Mouse (Mus musculus): ENCODE measurements around the gene Mgat5.

Mgat5 gene

DNA sequence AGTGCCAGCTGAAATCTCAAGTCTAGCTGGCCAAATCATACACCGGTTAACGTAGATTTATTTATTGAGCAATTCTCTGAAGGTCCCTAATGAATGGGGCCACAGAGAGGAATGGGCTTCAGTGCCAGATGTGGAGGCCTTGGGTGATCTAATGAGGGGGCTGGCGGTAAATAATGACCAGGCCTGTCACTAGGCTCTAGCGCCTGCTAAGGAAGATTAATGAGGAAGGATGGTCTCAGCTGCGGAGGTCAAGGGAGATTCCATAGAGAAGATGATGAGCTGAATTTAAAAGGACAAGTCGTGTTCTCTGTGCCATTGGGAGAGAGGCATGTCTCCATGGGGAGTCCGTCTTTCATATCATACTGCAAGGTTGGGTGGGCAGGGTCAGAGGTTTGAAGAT, 178.3 kb downstream of the Mgat5 start:
- no peak for DNase-seq (ENCODE audit: low spot score in 2 of 2)

DNA sequence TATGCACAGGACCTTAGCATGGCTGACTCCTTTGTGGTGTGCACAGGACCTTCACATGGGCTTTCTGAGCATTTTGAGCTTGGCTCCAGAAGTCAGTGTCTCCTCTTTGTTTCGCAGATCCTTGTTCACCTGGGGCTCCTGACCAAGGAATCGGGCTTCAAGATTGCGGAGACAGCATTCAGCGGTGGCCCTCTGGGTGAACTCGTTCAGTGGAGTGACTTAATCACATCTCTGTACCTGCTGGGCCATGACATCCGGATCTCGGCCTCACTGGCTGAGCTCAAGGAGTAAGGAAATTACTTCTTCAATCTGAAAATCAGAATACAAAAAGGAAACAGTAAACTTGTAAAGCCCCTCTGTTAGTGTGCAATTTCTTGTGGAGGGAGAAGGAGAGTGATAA, 182.4 kb downstream of the Mgat5 start:
- DNase-seq (ENCODE audit: low spot score in 2 of 2): no peak

DNA sequence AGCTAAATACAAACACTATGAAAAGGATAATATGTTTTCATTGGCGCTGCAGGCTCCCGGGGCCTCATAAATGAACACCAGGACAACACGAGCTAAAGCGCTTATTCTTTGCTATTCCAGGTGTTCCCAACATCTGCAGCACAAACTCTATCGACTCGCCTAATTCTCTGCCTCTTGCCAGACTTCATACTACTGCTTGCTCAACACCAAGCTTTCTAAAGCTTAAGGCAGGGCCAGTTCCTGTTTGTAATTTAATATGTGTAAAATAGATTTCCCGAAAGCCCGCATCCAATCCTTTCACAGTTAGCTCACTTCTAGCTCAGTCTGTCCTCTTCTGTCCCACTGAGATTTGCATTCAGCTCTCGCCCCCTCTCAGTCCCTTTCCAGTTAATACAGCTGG, 182.8 kb downstream of the Mgat5 start:
- DNase-seq (ENCODE audit: low spot score in 2 of 2): no peak

DNA sequence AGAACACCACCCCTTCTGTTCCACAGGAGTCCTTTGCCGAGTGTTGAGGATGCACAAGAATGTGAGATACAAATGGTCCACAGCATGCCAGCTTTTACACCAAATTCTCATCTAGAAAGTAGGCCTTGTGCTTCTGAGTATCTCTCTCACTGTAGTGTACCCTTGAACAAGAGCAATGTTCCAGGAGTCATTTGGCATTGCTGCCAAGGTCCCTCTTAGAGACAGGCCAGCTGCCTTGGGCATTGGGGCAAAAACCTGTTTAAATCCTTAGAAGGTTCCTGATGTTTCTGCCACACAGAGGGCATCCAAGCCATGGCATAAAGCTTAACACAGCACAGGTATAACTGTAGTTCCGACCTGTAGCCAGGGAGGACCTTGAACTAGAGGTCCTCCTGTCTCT, 189.9 kb downstream of the Mgat5 start:
- no peak for DNase-seq (ENCODE audit: low spot score in 2 of 2)

DNA sequence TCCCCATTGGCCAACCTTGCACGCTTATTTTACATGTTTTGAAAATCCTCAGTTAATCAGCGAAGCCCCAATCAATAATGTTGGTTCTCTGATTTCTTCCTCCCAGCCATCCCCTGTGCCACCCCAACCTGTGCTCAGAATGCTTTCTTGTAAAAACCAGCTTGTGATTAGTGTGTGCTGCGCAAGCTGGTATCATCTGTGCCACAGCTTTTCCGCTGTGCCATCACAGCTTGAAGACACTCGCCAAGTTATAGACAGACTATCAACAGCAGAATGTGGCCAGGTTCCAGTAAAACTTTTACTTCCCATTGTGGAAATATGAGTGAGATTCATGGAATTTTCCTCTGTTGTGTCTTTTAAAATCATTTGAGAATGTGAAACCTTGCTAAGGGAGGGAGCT, 190.9 kb downstream of the Mgat5 start:
- DNase-seq (ENCODE audit: low spot score in 2 of 2): no peak

DNA sequence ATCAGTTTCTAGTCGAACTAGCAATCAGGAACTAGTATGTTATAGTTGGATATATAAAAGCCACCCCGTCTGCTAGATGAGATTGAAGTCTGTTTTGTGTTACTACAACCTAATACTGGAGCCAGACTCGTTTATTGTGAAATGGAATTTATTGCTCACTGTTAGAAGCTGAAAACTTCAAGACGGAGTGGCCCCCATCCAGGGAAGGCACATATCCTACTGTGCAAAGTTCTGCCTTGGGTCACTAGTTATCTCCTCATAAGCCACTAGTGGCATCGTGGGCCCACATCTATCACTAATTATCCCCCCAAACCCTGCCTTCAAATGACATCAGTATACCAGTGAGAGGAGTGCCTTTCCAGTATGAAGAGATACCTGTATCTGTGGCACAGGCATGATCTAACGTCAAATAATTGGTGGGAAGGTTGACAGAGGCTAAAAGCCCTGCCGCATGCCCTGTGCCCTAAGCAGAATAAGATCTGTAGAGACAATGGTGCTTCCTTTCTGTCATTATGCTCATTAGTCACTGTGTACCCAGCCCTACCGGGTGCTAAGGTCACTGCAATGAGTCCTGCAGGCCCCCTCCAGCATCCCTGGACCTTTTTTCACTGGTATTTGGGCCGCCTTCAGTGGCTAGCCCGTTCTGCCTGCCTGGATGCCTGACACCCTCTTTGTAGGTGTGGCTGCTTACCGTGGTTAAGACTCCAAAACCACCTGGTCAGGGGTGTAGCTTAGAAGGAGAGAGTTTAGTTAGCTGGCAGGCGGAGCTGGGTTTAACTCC, 191.9 kb downstream of the Mgat5 start:
- no peak for DNase-seq (ENCODE audit: low spot score in 2 of 2)

DNA sequence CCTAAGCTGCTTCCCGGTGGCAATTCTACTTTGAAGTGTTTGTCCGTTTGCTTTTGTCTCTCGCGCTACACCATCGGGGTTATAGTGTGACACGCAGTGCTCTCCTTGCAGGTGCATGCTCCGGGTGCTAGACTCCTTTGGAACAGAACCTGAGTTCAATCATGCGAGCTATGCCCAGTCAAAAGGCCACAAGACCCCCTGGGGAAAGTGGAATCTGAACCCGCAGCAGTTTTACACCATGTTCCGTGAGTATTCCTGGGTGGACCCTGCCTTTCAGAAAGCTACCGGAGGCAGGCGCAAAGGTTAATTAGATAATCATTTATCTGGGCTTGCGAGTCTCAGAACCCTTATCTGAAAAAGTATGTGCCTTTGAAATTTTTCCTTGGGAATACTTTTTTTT, 192.6 kb downstream of the Mgat5 start:
- no peak for DNase-seq (ENCODE audit: low spot score in 2 of 2)

DNA sequence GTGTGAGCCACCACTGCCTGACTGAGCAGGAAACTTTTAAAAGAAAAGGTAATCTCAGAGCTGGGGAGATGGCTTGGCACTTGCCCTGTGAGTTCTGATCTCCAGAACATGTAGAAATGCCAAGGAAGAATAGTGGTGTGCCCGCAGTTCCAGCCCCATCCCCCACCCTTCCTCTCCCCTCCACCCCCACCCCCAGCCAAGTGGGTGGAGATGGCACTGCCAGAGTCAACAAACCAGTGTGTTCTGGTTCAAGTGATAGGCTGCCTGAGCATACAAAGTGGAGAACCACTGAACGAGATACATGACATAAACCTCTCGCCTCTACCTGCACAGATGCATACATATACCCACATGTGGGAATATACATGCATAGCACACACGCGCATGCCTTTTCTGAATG, 193.4 kb downstream of the Mgat5 start:
- DNase-seq (ENCODE audit: low spot score in 2 of 2): no peak

DNA sequence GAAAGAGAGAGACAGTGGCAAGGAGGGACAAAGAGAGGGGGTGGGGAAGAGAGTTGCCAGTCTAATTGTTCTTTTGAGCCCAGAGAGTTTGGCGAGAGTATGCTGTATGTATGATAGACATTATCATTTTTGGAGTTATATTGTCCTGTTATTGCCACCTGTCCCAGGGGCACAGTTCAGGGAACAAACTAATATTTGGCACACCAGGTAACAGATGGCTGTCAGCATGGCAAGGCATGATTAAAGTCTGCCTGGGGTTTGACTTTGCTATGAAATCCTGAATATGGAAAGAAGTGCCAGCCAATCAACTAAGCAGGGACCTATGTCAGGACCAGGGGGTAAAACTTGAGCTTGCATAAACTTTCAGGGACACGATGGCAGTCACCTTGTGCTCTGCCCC, 195.4 kb downstream of the Mgat5 start:
- DNase-seq (ENCODE audit: low spot score in 2 of 2): no peak

DNA sequence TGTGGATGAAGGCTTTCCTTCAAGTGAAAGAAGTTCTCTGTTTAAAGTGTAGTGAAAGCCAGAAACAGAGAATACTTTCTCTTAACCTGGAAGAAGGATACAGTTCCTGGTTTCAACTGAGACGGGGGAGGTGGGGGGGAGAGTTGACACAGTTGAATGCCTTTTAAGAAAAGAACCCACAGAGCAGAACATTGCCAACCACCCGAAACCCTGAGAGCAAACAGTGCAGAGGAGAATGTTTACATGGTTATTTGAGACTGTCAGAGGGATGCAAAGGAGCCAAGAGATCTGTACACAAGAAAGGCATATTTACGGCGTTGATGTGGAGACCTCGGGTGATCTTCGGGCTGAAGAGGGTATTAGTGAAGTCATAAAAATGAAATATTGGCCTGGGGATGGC, 195.9 kb downstream of the Mgat5 start:
- DNase-seq (ENCODE audit: low spot score in 2 of 2): no peak

DNA sequence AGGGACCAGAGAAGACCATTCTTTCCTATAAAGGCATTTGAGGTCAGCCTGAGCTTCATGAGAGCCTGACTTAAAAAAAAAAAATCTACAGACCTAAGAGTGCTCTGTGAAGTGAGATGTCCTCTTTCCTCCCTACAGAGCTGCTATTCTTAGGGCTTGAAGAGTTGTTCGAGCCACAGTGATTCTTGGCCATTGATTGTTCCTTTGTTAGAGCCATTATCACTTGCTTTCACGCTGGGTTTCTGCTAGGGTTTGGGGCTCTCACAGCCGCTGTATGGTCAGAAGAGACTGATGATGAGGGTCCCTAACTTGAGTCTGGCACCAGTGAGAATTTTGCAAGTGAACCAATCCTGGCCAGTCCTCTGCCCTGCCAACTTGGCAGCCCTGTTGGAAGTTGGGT, 199.8 kb downstream of the Mgat5 start:
- no peak for DNase-seq (ENCODE audit: low spot score in 2 of 2)

DNA sequence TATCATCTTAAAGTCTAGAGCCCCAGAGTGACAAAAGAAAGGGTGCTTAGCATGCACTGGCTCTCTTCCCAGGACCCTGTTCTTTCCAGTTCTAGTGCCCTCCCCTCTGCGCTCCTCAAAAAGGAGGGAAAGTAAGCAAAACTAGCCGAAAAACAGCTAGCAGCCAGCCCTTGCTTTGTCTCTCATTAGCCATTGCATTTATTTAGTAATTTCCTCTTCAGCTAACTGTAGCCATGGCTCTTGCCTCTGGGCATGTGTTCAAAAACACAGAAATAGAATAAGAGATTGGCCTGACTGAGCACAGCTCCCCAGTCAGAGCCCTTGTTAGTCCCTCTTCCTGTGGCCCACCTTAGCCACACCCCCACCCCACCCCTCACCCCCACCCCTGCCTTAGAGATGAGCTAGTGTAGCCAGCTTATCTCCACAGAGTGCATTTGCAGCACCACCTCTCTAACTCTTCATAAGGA, 204.2 kb downstream of the Mgat5 start:
- DNase-seq (ENCODE audit: low spot score in 2 of 2): no peak

DNA sequence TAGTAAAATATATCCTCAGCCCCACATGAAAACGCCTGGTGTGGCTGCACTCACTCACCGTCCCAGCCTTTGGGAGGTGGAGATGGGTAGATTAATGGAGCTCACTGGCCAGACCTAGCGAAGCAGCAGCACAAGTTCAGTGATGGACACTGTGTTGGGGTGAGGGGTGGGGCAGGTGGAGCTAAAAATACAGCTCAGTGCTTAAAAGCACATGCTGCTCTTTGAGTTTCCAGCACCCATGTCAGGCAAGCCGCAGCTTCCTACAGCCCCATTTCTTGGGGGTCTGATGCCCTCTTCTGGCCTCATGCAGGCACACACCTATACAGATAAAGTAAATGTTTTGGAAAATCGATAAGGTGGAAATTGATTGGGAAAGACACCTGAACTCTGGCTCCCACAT, 204.7 kb downstream of the Mgat5 start:
- no peak for DNase-seq (ENCODE audit: low spot score in 2 of 2)

DNA sequence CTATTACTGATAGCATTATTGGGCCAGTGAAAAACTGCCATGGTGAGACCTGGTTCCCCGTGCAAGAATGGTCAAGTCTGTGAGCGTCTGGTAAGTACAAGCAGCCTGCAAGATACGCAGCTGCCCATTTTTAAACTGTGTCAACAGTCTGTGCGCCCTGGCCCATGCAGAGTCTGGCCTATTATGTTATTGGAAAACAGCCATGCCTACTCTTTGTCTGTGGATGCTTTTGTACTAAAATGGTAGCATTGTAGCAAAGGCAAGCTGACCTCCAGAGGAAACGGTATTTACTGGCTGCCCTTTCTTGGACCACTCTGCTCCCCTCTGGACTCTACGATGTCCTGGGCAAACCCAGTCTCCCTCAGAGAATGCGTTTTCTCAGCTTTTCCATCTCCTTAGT, 209.7 kb downstream of the Mgat5 start:
- no peak for DNase-seq (ENCODE audit: low spot score in 2 of 2)

DNA sequence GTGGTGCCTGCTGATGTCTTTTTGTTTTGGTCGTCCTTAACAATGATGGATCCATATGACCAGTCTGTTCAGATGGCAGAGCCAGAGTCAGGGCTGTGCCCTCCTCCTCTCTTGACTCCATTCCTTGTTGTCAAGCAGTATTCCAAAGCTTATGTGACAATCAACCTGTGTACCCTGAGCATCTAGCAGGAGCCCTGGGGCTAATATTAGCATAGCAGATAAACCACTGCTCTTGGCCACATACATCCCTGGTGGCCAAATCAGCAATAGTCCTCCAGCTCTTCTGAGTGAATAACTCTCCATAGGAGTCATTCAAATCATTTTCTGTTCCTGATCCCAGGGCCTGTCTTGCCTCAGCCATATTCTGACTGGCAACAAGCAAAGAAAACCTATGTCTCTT, 211.1 kb downstream of the Mgat5 start:
- no peak for DNase-seq (ENCODE audit: low spot score in 2 of 2)

DNA sequence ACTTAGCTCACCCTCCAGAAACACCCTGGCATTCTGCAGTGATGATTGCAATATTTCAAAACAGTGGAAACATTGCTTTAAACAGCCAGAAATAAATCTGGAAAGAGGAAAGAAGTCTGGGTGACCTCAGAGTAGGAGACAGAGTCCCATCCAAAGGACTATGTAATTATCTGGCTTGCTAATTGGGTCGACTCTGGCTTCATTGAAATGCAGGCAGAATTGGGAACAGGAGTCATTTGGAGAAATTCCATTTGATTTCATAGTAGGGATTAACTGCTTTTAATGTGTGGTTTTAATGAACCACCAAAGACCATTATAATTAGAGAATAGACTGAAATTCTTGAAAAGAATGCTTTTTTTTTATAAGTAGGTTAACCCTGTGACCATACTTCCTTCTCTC, 212.2 kb downstream of the Mgat5 start:
- DNase-seq (ENCODE audit: low spot score in 2 of 2): no peak

DNA sequence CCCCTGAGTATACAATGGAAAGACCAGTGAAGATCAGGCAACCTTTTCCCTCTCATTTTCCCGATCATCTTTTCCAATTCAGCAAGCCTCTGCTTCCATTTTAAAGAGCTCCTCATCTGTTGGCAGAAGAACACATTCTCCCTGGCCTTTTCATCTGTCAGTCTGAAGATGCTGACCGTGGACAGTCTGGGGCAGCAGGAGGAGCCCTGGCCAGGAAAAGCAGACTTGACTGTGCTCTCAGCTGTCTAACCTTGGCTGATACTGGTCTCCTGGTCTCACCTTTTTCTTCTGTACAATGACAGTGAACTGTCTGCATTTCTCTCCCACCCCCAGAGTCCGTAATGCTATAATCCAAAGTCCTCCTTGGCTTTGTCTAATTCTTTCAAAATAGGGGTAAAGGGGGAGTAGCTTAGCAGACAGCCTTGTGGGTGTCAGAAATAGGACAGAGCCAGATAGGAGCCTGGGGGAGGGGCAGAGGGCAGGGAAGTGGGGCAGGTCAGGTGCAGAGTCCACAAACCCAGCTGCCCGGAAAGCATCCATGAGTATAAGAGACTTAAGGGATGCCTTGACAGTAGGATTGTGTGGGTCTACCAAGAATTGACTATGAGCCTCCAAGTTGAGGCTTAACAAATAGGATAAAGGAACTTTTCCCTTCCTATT, 214.2 kb downstream of the Mgat5 start:
- DNase-seq (ENCODE audit: low spot score in 2 of 2): no peak

DNA sequence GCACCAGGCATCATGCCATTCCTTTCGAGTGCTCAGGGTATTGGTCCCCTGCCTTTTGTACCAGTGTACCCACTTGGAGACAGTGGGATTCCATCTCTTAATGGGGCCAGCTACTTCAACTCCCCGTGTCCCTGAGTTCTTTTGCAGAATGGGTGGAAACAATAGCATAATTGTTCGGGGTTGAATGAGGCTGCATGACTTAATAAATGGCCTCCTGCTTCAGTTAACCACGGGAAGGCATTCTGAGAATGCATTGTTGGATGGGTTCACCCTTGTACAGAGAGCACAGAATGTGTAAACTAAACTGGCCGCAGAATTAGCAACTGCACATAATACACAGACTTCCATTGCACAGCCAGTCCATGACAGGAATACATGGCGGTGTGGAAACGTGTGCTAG, 214.8 kb downstream of the Mgat5 start:
- no peak for DNase-seq (ENCODE audit: low spot score in 2 of 2)

DNA sequence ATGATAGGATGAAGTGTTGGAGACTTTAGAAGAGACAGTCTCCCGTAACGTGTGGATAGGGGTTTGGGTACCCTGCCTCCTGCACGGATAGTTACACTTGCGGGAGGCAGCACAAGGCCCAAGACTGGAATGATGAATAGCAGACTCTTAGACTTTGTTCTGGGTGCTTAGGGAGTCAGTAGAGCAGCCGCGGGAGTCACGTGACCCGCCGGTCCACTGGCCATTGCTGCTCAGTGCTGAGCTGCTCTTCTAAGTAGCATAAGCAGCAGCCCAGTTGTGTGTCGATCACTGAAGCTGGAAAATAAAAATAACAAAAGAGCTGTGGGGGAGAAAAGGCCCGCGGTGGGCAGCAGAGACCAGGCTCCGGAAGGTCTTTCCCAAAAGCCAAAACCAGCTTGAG, 215.6 kb downstream of the Mgat5 start:
- DNase-seq (ENCODE audit: low spot score in 2 of 2): no peak

DNA sequence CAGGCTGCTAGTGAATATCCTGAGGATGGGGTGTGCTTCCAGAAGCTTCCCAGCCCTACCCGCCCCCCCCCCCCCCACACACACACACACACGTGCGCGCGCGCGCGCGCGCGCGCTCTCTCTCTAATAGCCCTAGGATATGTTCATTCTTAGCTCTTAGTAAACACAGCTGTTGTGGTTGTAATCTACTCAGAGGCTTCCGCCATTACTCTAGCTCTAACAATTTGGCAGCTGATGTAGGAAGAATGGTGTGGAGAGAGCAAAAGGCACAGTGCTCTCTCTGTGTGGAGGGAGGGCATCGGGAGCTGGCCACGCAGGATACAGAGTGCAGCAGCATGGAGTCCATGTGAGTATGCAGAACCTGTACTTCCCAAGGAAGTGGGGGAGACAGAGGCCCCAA, 216.0 kb downstream of the Mgat5 start:
- no peak for DNase-seq (ENCODE audit: low spot score in 2 of 2)

DNA sequence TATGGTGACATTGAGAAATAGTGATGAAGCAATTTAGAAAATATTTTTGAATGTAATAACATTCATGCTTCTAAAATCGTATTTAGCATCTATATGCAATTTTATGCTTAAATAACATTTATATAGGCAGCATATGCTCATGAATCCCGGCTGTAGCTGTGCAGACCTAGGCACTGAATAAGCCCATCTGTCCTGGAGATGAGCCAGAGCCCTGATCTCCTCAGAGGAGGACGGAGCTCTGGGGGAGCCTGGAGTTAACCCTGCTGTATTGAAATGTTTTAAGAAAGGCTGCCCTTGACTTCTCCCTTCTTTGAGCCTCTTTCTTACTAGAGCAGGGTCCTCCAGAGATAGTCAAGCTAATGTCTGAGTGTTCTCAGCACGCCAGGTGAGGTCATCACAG, 217.8 kb downstream of the Mgat5 start:
- no peak for DNase-seq (ENCODE audit: low spot score in 2 of 2)

DNA sequence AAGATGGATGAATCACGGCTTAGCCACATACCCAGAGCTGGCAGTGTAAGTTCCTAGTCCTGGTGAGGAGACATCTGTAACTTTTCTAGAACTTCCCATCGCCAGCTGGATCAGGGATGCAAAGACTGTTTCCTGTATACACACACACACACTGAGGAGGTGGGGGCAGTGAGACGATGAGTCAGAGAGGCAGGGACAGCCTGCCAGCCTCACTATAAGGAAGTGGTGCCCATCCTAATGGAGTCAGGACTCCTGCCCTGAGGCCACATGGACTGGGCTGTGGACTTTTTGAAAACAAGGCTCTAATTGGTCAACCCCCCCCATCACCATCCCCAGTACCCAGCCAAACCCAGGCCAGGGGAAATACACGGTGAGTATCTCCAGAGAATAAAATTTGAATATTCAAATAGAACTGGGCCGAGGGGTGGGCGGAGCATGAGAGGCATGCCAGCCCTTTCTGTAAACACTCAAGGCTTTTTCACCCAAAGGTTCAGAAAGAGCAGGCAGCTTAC, 220.3 kb downstream of the Mgat5 start:
- no peak for DNase-seq (ENCODE audit: low spot score in 2 of 2)

DNA sequence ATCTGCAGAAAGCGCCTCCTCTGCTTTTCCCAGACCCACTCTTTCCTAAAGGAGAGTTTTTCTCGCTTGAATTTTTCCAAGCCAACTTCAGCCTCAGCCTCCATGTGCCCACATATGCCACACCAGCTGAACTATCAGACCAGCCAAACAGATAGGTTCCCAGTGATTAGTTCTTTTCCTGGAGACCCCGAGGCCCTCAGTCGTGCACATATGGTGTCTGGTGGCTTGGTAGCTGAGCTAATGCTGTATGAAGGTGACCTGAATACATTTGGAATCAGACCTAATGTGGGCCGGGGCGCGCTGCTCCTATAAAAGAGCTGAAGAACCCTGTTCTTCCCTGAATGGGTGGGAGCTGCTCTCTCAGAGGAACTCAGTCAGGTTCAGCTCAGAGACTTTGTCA, 225.5 kb downstream of the Mgat5 start:
- no peak for DNase-seq (ENCODE audit: low spot score in 2 of 2)

Data from urinary bladder, postnatal 4 days (tissue).